In the genomic region with DNA sequence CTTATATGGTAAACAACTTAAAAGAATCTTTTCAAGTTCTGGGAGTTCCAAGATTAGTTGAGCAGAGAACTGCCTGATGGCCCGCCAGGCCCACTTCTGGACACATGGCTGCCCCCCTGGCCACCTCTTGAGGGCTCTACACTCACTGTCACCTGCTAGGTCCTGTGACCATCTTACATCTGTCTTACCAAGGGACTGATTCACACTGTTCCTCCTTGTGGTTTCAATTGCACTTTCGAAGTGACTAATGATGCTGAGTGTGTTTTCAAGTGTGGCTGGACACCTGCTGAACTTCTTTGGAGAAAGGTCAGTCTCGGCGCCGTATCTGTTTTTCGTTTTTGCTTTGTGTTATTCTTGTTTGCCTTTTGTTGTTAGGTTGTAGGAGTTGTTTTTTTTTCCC, we compare ENCODE assay signal across 27 mouse cellular contexts.
DNase-seq lines count a peak whose midpoint lies in the region; ATAC-seq lines count a peak whose summit lies in the region.
"Had no signal": no experiment of that assay in that cellular context is flagged by ENCODE, and none has a peak within 500 bp of the region (broad histone marks: within the 10 kb centered on the region; RNA-seq: fewer than 3 reads in every experiment).

No protein-coding gene starts in this region.

- H3K27me3 ChIP-seq in splenic B cell, adult 2 months (ENCODE audit: control insufficient read depth, insufficient read depth, low read length, poor library complexity, severe bottlenecking): no peaks in the 10 kb centered on the region; the same call in 1 of the 2 replicates
- H3K27me3 ChIP-seq: embryonic facial prominence, embryonic 15.5 days; heart, embryonic 13.5 days; kidney, embryonic 15.5 days; limb, embryonic 13.5 days; liver, embryonic 12.5 days; midbrain, embryonic 12.5 days; Patski; stomach, embryonic 15.5 days had no signal

- ATAC-seq in monocyte, adult 5-6 weeks (replicated peaks; ENCODE audit: insufficient number of reproducible peaks, low FRiP score, low TSS enrichment, poor library complexity, severe bottlenecking): peak; percentile 86
- ATAC-seq: forebrain, embryonic 14.5 days; intestine, postnatal 0 days; liver, embryonic 12.5 days; lung, postnatal 0 days; Patski had no signal

- peak; percentile 67 to 76 for DNase-seq in B cell, adult 2 months
- DNase-seq in brain, adult 2 months (ENCODE audit: low read depth, low spot score): peak; percentile 4
- DNase-seq in splenic B cell, adult 2 months (ENCODE audit: low read depth, low spot score): peak; percentile 92
- no peak for DNase-seq in c-Kit-positive CD71-positive TER-119-positive erythroid progenitor cells, embryonic 14.5 days (ENCODE audit: low spot score)
- no peak for DNase-seq in gastrocnemius, postnatal 10 days
- DNase-seq: adrenal gland, postnatal 10 days; cerebellum, adult 18-20 months; cerebellum, postnatal 10 days; gastrocnemius, postnatal 36 days; heart, adult 2 months; heart, postnatal 10 days; kidney, postnatal 25 days; retina, postnatal 1 day; right cerebral cortex, postnatal 14 days had no signal

- no peaks in the 10 kb centered on the region for H3K36me3 ChIP-seq in splenic B cell, adult 2 months (ENCODE audit: control insufficient read depth, insufficient read depth, low read length, poor library complexity, severe bottlenecking)
- H3K36me3 ChIP-seq: embryonic facial prominence, embryonic 10.5 days; embryonic facial prominence, embryonic 15.5 days; heart, embryonic 13.5 days; kidney, embryonic 15.5 days; limb, embryonic 13.5 days; liver, embryonic 12.5 days; midbrain, embryonic 12.5 days; stomach, embryonic 15.5 days had no signal

Comparison
In these comparisons a context has a peak if more than half of its experiments do, and no peak if none do; other contexts are left out.
1. DNase-seq: peak in B cell, adult 2 months (2 of 2), brain, adult 2 months (single experiment) and splenic B cell, adult 2 months (single experiment); none in c-Kit-positive CD71-positive TER-119-positive erythroid progenitor cells, embryonic 14.5 days (single experiment) and gastrocnemius, postnatal 10 days (single experiment).